Mouse (Mus musculus) kidney, postnatal 14 days (tissue): ENCODE measurements around the gene Anxa4.
A peak's percentile ranks its signal among the peaks of the same experiment; 100 is the strongest.

ENCODE experiments used
- DNase-seq: peaks from one replicate; pipeline ENCODE4 v3.0.0; 2022; ENCODE audit warnings: mixed read lengths

The Anxa4 gene

GRCm38 (mm10) chr6:86800467-86800866, 7.1 kb upstream of the Anxa4 start:
- no peak for DNase-seq

- DNase-seq, result no peak
Observed at GRCm38 (mm10) chr6:86797455-86797854, 4.1 kb upstream of the Anxa4 start.

- DNase-seq, result no peak
Observed at GRCm38 (mm10) chr6:86793957-86794356, 573 bp upstream of the Anxa4 start.

GRCm38 (mm10) chr6:86790351-86790943, 2.9 kb downstream of the Anxa4 start:
- DNase-seq, result peak; percentile 39

GRCm38 (mm10) chr6:86788242-86788641, 5.1 kb downstream of the Anxa4 start:
- no peak for DNase-seq

- no peak for DNase-seq
Observed at GRCm38 (mm10) chr6:86786545-86786944, 6.8 kb downstream of the Anxa4 start.

GRCm38 (mm10) chr6:86784739-86785138, 8.6 kb downstream of the Anxa4 start:
- DNase-seq, result no peak

- DNase-seq, result peak; percentile 32
Observed at GRCm38 (mm10) chr6:86782342-86782741, 11.0 kb downstream of the Anxa4 start.

GRCm38 (mm10) chr6:86781361-86781957, 11.9 kb downstream of the Anxa4 start:
- DNase-seq, result no peak

- DNase-seq, result no peak
Observed at GRCm38 (mm10) chr6:86778910-86779594, 14.3 kb downstream of the Anxa4 start.

GRCm38 (mm10) chr6:86777181-86777580, 16.2 kb downstream of the Anxa4 start:
- DNase-seq, result no peak

GRCm38 (mm10) chr6:86776706-86777071, 16.7 kb downstream of the Anxa4 start:
- DNase-seq, result no peak

- peak; percentile 31 for DNase-seq
Observed at GRCm38 (mm10) chr6:86776001-86776705, 17.2 kb downstream of the Anxa4 start.

- no peak for DNase-seq
Observed at GRCm38 (mm10) chr6:86774937-86775336, 18.4 kb downstream of the Anxa4 start.

GRCm38 (mm10) chr6:86773830-86774229, 19.6 kb downstream of the Anxa4 start:
- DNase-seq, result no peak

GRCm38 (mm10) chr6:86772631-86773030, 20.8 kb downstream of the Anxa4 start:
- no peak for DNase-seq

- no peak for DNase-seq
Observed at GRCm38 (mm10) chr6:86768938-86769337, 24.4 kb downstream of the Anxa4 start.

GRCm38 (mm10) chr6:86768186-86768776, 25.1 kb downstream of the Anxa4 start:
- no peak for DNase-seq

GRCm38 (mm10) chr6:86767465-86767864, 25.9 kb downstream of the Anxa4 start:
- no peak for DNase-seq

GRCm38 (mm10) chr6:86765637-86766059, 27.7 kb downstream of the Anxa4 start:
- DNase-seq, result peak; percentile 76

- no peak for DNase-seq
Observed at GRCm38 (mm10) chr6:86754105-86754863, 39.1 kb downstream of the Anxa4 start.

GRCm38 (mm10) chr6:86752843-86753485, 40.4 kb downstream of the Anxa4 start:
- no peak for DNase-seq
